Mouse (Mus musculus) intestine, embryonic 14.5 days (tissue): ENCODE data around the gene Dedd. TPM values are rescaled to one million over a fixed set of nuclear protein-coding genes. Genes with fewer than 3 reads are reported as not detected.

Source experiments
- polyA plus RNA-seq: library from polyadenylated mRNA; unstranded; fragments of >200 nt; fragmentation: Nextera tagmentation; extraction: Ambion mirVana; gene quantifications from 2 replicates; pipeline ENCODE4 v1.2.1, GENCODE M21; 2014

Dedd gene
- polyA plus RNA-seq, 1 experiment from 2014 or later: 43.8 TPM

Other genes with a start within 250 kb of the Dedd start
- gene Cfap126, start 215.2 kb upstream of the Dedd start, polyA plus RNA-seq: 1.5 and 2.1 TPM in 2 replicates
- 341 and 347 TPM in 2 replicates for gene Sdhc, start 178.5 kb upstream of the Dedd start, polyA plus RNA-seq
- 0.48 and 0.49 TPM in 2 replicates for gene Mpz, start 178.4 kb upstream of the Dedd start, polyA plus RNA-seq
- gene Pcp4l1, start 132.9 kb upstream of the Dedd start, polyA plus RNA-seq: 21.9 and 29.2 TPM in 2 replicates
- 0.55 and 1.7 TPM in 2 replicates for gene Nr1i3, start 115.2 kb upstream of the Dedd start, polyA plus RNA-seq
- 27.2 and 31.5 TPM in 2 replicates for gene Tomm40l, start 106.6 kb upstream of the Dedd start, polyA plus RNA-seq
- 2.5 and 5.2 TPM in 2 replicates for gene Apoa2, start 104.1 kb upstream of the Dedd start, polyA plus RNA-seq
- 47.0 and 55.3 TPM in 2 replicates for gene Fcer1g, start 94.8 kb upstream of the Dedd start, polyA plus RNA-seq
- gene Adamts4, start 78.7 kb upstream of the Dedd start, polyA plus RNA-seq: 5.0 and 6.1 TPM in 2 replicates
- gene Ndufs2, start 77.8 kb upstream of the Dedd start, polyA plus RNA-seq: 247 and 258 TPM in 2 replicates
- 65.5 and 68.4 TPM in 2 replicates for gene B4galt3, start 58.8 kb upstream of the Dedd start, polyA plus RNA-seq
- gene Ppox, start 48.0 kb upstream of the Dedd start, polyA plus RNA-seq: 48.6 and 51.5 TPM in 2 replicates
- gene Usp21, start 41.2 kb upstream of the Dedd start, polyA plus RNA-seq: 63.0 and 68.1 TPM in 2 replicates
- 105 and 114 TPM in 2 replicates for gene Ufc1, start 34.1 kb upstream of the Dedd start, polyA plus RNA-seq
- gene Nit1, start 16.5 kb downstream of the Dedd start, polyA plus RNA-seq: 31.1 and 34.6 TPM in 2 replicates
- gene Pfdn2, start 16.5 kb downstream of the Dedd start, polyA plus RNA-seq: 48.2 and 51.4 TPM in 2 replicates
- gene Klhdc9, start 31.7 kb downstream of the Dedd start, polyA plus RNA-seq: 1.5 and 1.7 TPM in 2 replicates
- 2.6 and 2.8 TPM in 2 replicates for gene Nectin4, start 41.0 kb downstream of the Dedd start, polyA plus RNA-seq
- 1.1 and 1.3 TPM in 2 replicates for gene Arhgap30, start 59.8 kb downstream of the Dedd start, polyA plus RNA-seq
- gene Usf1, start 82.2 kb downstream of the Dedd start, polyA plus RNA-seq: 73.7 and 83.4 TPM in 2 replicates
- gene Tstd1, start 89.7 kb downstream of the Dedd start, polyA plus RNA-seq: 2.8 and 3.4 TPM in 2 replicates
- gene F11r, start 108.4 kb downstream of the Dedd start, polyA plus RNA-seq: 88.7 and 92.1 TPM in 2 replicates
- 10.9 and 12.3 TPM in 2 replicates for gene Alyref2, start 174.3 kb downstream of the Dedd start, polyA plus RNA-seq
- not detected in 2 replicates for gene Itln1, start 206.1 kb downstream of the Dedd start, polyA plus RNA-seq
- 0.31 and 0.35 TPM in 2 replicates for gene Cd244a, start 230.0 kb downstream of the Dedd start, polyA plus RNA-seq